Mouse (Mus musculus) CD4-positive naive resting alpha-beta T cell, adult 76 days (primary cell): ENCODE results near the gene Rrp1. TPM values are rescaled to one million over a fixed set of nuclear protein-coding genes. Genes with fewer than 3 reads are reported as not detected.

Experiments used
- total RNA-seq: library from RNA; stranded (reverse); gene quantifications from one replicate; pipeline ENCODE4 v1.2.4, GENCODE M21; 2023

The Rrp1 gene
- 296 TPM for total RNA-seq

DNA sequence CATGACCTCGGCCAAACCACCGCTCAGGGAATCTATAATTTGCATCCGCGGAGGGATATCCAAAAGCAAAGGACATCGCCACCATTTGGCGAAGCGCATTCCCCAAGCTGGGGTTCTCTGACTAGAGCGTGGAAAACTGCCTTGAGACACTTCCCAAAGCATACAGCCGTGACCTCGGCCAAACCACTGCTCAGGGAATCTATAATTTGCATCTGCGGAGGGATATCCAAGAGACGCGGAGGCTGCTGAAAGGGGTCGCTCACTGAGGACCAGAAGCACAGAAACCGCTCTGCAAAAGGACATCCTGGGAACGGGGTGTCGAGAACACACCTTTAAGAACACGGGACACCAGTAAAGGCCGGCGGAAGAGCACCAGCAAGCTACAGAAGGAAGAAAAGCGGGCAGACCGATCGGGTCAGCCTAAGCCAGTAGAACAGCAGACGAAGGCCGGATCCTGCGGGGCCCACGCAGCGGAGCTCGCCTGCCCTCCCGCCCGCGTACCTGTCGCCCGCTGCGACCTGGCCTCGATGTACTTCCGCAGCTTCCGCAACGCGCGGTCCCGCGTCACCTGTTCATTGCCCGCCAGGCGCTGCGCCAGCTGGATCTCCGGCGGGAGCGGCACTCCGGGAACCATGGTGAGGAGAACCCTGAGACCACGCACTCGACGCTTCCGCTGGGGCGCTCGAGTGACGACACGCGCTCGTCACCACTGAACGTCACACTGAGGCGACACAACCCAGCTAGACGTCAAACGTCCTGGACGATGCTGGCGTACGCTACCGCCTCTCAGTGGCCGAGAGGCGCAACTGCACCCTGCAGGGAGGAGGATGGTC lies at the start of gene Rrp1:
Rrp1 (minus strand) TSS at position 725 of the 833 bp plus-strand sequence.

DNA sequence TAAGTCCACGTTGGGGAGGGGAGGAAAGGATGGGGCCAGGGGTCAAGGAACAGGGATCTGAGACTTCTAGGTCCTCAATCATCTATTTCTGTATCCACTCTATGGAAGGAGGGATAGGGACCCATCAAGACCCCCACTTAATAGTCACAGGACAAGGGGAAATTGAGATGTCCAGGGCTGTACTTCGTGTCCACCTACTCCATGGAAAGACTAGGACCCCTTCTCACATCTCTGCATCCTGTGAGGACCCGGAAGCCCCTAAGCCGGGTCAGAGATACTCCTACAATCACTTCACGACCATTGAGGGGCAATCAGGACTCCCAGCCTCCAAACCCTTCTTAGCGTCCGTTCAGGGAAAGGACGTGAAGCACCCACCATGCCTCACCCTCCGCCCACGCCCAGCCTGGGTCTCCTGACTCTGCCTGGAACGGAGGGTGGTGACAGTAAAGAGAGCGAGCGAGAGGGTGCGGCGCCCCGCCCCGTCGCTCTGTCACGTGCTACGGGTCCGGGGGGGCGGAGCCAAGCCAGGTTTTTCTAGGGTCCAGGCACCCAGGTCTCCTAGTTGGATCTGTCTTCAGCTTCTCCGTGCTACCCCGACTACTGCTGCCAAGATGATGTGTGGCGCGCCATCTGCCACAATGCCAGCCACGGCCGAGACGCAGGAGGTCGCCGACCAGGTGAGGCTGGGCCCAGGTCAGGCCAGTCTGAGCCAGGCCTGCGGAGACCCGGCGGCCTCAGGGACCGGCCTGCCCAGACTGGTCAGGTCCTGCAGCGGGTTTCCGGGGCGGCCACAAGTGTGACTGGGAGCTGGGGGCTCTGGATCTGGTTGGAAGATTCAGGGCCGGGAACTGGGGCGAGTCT lies 12.6 kb upstream of the Rrp1 start, which contains the start of gene Cstb:
Cstb (plus strand) TSS at position 489 of the 861 bp plus-strand sequence.

DNA sequence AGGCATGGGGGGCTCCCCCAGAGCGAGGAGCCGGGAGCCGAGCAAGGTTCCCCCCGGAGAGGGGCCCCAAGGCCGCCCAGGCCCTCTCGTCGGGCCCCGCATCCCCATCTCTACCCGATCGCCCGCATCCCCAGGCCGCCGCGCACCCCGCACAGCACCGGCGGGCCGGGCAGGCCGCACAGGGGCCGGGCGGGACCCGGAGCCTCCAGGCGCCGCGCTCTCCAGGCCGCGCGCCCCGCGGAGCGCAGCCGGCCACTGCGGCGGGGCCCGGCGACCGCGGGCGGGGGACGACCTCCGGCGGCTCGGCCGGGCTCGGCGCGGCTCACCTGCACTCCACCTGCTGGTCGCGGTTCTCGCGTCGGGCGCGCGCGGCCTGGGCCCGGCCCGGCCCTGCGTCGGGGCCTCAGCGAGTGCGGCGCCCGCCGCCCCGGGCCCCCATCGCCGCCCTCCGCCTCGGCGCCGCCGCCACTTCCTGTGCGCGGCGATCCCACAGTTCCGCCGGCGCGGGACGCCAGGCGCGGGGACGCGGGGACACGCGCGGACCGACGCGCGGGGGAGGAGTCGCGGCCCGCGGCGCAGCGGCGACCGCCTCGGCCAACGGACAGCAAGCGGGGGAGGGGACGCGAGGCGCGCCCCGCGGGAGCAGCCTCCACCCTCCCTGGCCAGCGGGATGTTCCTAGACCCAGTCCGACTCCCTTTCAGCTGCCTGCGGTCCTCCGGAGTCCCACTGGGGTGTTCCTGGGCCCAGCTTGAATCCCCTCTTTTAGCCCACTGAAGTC lies 60.8 kb downstream of the Rrp1 start, which contains the start of gene Agpat3:
Agpat3 (minus strand) TSS at position 603 of the 779 bp plus-strand sequence.

Other genes with a start within 250 kb of the Rrp1 start
- 48.4 TPM for gene D10Jhu81e, start 243.3 kb downstream of the Rrp1 start, total RNA-seq
- 21.6 TPM for gene Pwp2, start 227.9 kb downstream of the Rrp1 start, total RNA-seq
- gene Trappc10, start 168.4 kb downstream of the Rrp1 start, total RNA-seq, result 77.6 TPM
- gene Agpat3, start 60.6 kb downstream of the Rrp1 start, total RNA-seq, result 116 TPM
- gene Cstb, start 12.6 kb upstream of the Rrp1 start, total RNA-seq, result 29.5 TPM
- 17.3 TPM for gene Pdxk, start 51.9 kb upstream of the Rrp1 start, total RNA-seq
- gene Olfr1358, start 104.4 kb upstream of the Rrp1 start, total RNA-seq, result not detected
- gene Ilvbl, start 161.3 kb upstream of the Rrp1 start, total RNA-seq, result 119 TPM
- gene Syde1, start 178.9 kb upstream of the Rrp1 start, total RNA-seq, result 1.9 TPM
- gene Olfr1357, start 205.0 kb upstream of the Rrp1 start, total RNA-seq, result not detected